Mouse (Mus musculus) liver, embryonic 11.5 days (tissue): ENCODE data around the gene Esm1. TPM values are rescaled to one million over a fixed set of nuclear protein-coding genes. Genes with fewer than 3 reads are reported as not detected.
"Not testable (repeated sequence)": the region's sequence is repeated elsewhere in the genome, so short reads cannot be mapped to it uniquely, and the experiment has no call there.

Source experiments
- ATAC-seq: fragments of 200-750 bp; cut with Nextera tagmentation; replicated peaks from 2 replicates; pipeline ENCODE4 v1.8.0; 2017; ENCODE audit warnings: moderate number of reproducible peaks, mild to moderate bottlenecking, moderate TSS enrichment, moderate library complexity; ENCODE audit not compliant: low FRiP score
- DNase-seq: peaks from one replicate; pipeline ENCODE4 v3.0.0-alpha.2; 2017; ENCODE audit warnings: low spot score
- H3K27ac ChIP-seq: fragments of 300-500 bp; sonication (generic); 2 replicates; pipeline ENCODE4 v1.5.1; 2014; ENCODE audit warnings: mild to moderate bottlenecking, low read depth, low read length, control low read depth
- H3K27me3 ChIP-seq: fragments of 300-500 bp; sonication (generic); replicated peaks from 2 replicates; pipeline ENCODE4 v1.6.1; 2014; ENCODE audit warnings: low read length, mixed read lengths; ENCODE audit not compliant: control insufficient read depth, insufficient read depth
- H3K36me3 ChIP-seq: fragments of 300-500 bp; sonication (generic); 2 replicates; pipeline ENCODE4 v1.6.1; 2014; ENCODE audit warnings: mild to moderate bottlenecking, low read length, moderate library complexity, mixed read lengths; ENCODE audit not compliant: control insufficient read depth, insufficient read depth
- H3K4me1 ChIP-seq: fragments of 300-500 bp; sonication (generic); replicated peaks from 2 replicates; pipeline ENCODE4 v1.6.1; 2014; ENCODE audit warnings: low read length, mixed read lengths; ENCODE audit not compliant: control insufficient read depth, insufficient read depth
- H3K4me2 ChIP-seq: fragments of 300-500 bp; sonication (generic); 2 replicates; pipeline ENCODE4 v1.6.1; 2014; ENCODE audit warnings: mild to moderate bottlenecking, control low read depth, moderate library complexity
- H3K4me3 ChIP-seq: fragments of 300-500 bp; sonication (generic); 2 replicates; pipeline ENCODE4 v1.5.1; 2014; ENCODE audit warnings: low read depth, low read length, control low read depth
- H3K9ac ChIP-seq: fragments of 300-500 bp; sonication (generic); 2 replicates; pipeline ENCODE4 v1.6.1; 2014; ENCODE audit warnings: low read depth, low read length, control low read depth
- H3K9me3 ChIP-seq: fragments of 300-500 bp; sonication (generic); 2 replicates; pipeline ENCODE4 v1.6.1; 2016; ENCODE audit warnings: low read length, inconsistent platforms, mixed read lengths; ENCODE audit not compliant: control insufficient read depth
- WGBS: fragments of 180-500 bp; shearing (Covaris S2); extraction: QIAGEN DNeasy Blood & Tissue Kit; methylation state at CpG from one replicate; pipeline ENCODE4 v1.1.7; 2014; 5-methylcytosine and 5-hydroxymethylcytosine counted together
- polyA plus RNA-seq: library from polyadenylated mRNA; unstranded; fragments of >200 nt; fragmentation: Nextera tagmentation; extraction: Ambion mirVana; gene quantifications from 2 replicates; pipeline ENCODE4 v1.2.1, GENCODE M21; 2014

Gene Esm1
- polyA plus RNA-seq, 1 experiment from 2014 or later: 3.7 TPM

- H3K36me3 ChIP-seq: no peaks in the 10 kb centered on the region
- peaks cover 2% of the 10 kb centered on the region; the same call in 1 of the 2 replicates for H3K4me1 ChIP-seq
Observed at GRCm38 (mm10) chr13:113213865-113214264, 4.4 kb downstream of the Esm1 start.

DNA sequence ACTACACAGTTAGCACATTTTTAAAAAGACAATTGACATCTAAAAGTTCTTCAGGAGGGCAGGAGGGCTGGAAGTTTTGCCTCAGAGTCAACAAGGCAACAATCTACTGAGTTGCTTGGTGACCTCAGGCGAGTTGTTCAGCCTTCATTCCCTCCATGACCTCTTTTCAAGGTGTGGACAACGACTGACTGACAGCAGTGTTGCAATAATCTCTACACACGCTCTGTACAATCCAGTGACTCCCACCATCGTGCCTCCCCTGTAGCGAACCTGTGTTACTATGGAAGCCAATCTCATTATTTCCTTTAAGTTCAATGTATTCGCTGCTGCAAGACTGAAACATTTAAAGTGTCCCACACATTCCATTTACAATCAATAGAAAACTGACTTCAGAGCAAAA, 12.4 kb downstream of the Esm1 start:
- no peaks in the 10 kb centered on the region for H3K4me1 ChIP-seq
- DNase-seq: no peak
- H3K27me3 ChIP-seq: no peaks in the 10 kb centered on the region
- no peak for ATAC-seq
- H3K36me3 ChIP-seq: no peaks in the 10 kb centered on the region
- no peak overlapping the region for H3K9ac ChIP-seq
- WGBS: 56% methylated on average over 6 of the region's 6 CpGs
- H3K4me3 ChIP-seq: no peak overlapping the region
- no peak overlapping the region for H3K27ac ChIP-seq
- no peaks in the 10 kb centered on the region for H3K9me3 ChIP-seq
- no peak overlapping the region for H3K4me2 ChIP-seq

More at GRCm38 (mm10) chr13:113213865-113214264, 4.4 kb downstream of the Esm1 start:
- 95% methylated on average over 3 of the region's 3 CpGs for WGBS
- Histone ChIP-seq H3K9me3 (no peaks in the 10 kb centered on the region), H3K27me3 (peaks cover 10% of the 10 kb centered on the region), H3K4me2 (no peak overlapping the region), H3K9ac (no peak overlapping the region), H3K27ac (no peak overlapping the region), H3K4me3 (no peak overlapping the region)
- no peak for ATAC-seq
- DNase-seq: no peak

DNA sequence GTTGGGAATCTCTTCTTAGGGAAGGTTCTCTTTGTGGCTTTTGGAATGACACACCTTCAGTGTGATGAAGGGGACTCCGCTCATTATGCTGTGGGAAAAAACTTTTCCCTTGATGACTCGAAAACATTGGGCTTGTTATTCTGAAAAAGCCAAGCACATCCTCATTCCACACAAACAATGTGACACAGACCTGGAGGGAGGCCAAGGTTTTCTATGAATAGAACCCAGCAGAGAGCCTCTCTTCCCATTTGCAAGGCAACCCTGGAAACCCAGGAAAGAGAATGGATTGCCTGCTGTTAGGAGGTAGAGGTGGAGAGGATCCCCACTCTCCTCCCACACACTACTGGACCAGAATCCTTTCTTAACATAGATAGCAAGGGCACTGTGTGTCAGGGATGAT, 14.6 kb downstream of the Esm1 start:
- H3K4me2 ChIP-seq: no peak overlapping the region
- no peaks in the 10 kb centered on the region for H3K27me3 ChIP-seq
- H3K27ac ChIP-seq: no peak overlapping the region
- 53% methylated on average over 2 of the region's 2 CpGs for WGBS
- no peaks in the 10 kb centered on the region for H3K36me3 ChIP-seq
- H3K9me3 ChIP-seq: no peaks in the 10 kb centered on the region
- ATAC-seq: no peak
- H3K4me3 ChIP-seq: no peak overlapping the region
- H3K4me1 ChIP-seq: no peaks in the 10 kb centered on the region
- DNase-seq: no peak
- H3K9ac ChIP-seq: no peak overlapping the region

DNA sequence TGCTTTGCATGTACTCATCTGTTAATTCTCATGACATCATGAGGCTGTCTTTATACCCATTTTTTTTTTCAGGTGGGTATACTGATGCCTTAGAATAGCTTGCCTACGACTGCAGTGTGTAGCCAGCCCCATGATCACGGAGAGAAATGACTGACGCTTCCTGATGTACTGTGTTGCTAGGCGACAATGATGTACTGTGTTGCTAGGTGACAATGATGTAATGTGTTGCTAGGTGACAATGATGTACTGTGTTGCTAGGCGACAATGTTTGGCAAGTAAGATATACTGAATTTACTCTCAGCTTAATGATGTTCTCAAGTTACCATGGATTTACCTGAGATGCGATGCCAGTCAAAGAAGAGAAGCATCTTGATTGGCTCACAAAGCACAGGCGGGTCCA, 16.4 kb downstream of the Esm1 start, which contains the start of gene Gzmk:
TSS of gene Gzmk (minus strand) at position 98 of the 400 bp plus-strand sequence.
- H3K27me3 ChIP-seq: no peaks in the 10 kb centered on the region
- no peak within 1 kb of the TSS for H3K27ac ChIP-seq
- H3K36me3 ChIP-seq: no peaks in the 10 kb centered on the region
- WGBS: 56% methylated on average over 7 of the region's 7 CpGs
- no peak for ATAC-seq
- H3K9ac ChIP-seq: no peak within 1 kb of the TSS
- H3K4me3 ChIP-seq: no peak within 1 kb of the TSS
- H3K4me1 ChIP-seq: no peaks in the 10 kb centered on the region
- no peaks in the 10 kb centered on the region for H3K9me3 ChIP-seq
- DNase-seq: no peak
- H3K4me2 ChIP-seq: no peak within 1 kb of the TSS

DNA sequence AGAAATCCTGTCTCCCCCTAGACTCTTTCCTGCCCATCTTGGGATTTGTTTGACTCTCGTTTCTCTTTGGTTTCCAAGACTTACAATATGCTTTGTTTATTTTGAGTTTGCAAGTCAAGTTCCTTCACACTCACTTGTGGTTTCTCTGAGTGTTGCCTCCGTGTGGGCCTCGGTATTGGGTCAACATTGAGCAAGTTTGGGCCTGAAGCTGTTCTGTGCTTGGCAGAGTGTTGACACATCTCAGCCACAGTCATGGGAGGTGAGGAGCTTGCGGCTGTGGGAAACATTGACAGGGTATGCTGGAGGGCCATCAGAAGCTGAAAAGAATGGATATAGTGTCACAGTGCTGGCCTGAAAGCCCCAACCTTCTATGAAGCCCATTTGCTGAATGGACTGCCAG, 17.6 kb downstream of the Esm1 start:
- no peaks in the 10 kb centered on the region for H3K36me3 ChIP-seq
- no peaks in the 10 kb centered on the region for H3K9me3 ChIP-seq
- ATAC-seq (no peak), DNase-seq (no peak)
- H3K27ac ChIP-seq: no peak overlapping the region
- WGBS: 58% methylated on average over 4 of the region's 4 CpGs
- no peaks in the 10 kb centered on the region for H3K27me3 ChIP-seq
- H3K4me2 ChIP-seq: no peak overlapping the region
- no peak overlapping the region for H3K4me3 ChIP-seq
- no peaks in the 10 kb centered on the region for H3K4me1 ChIP-seq
- H3K9ac ChIP-seq: no peak overlapping the region

GRCm38 (mm10) chr13:113227666-113228463, 18.4 kb downstream of the Esm1 start:
- no peak for ATAC-seq
- H3K9me3 ChIP-seq: no peaks in the 10 kb centered on the region
- no peak overlapping the region for H3K4me2 ChIP-seq
- H3K4me1 ChIP-seq: no peaks in the 10 kb centered on the region
- no peak overlapping the region for H3K4me3 ChIP-seq
- no peak overlapping the region for H3K27ac ChIP-seq
- no peaks in the 10 kb centered on the region for H3K27me3 ChIP-seq
- no peaks in the 10 kb centered on the region for H3K36me3 ChIP-seq
- 83% methylated on average over 17 of the region's 17 CpGs for WGBS
- DNase-seq: no peak
- H3K9ac ChIP-seq: no peak overlapping the region

- Histone ChIP-seq H3K4me2 (no peak overlapping the region), H3K4me1 (no peaks in the 10 kb centered on the region), H3K9ac (no peak overlapping the region), H3K4me3 (no peak overlapping the region), H3K27ac (no peak overlapping the region), H3K36me3 (no peaks in the 10 kb centered on the region), H3K27me3 (no peaks in the 10 kb centered on the region), H3K9me3 (no peaks in the 10 kb centered on the region)
- DNase-seq: no peak
- 47% methylated on average over 6 of the region's 6 CpGs for WGBS
- ATAC-seq: no peak
Observed at GRCm38 (mm10) chr13:113242129-113242528, 32.7 kb downstream of the Esm1 start.

- H3K4me2 ChIP-seq: no peak overlapping the region
- DNase-seq (no peak), ATAC-seq (no peak)
- WGBS: 73% methylated on average over 8 of the region's 8 CpGs
- no peak overlapping the region for H3K27ac ChIP-seq
- no peaks in the 10 kb centered on the region for H3K36me3 ChIP-seq
- no peak overlapping the region for H3K9ac ChIP-seq
- H3K4me1 ChIP-seq: no peaks in the 10 kb centered on the region
- H3K9me3 ChIP-seq: no peaks in the 10 kb centered on the region
- H3K4me3 ChIP-seq: no peak overlapping the region
- H3K27me3 ChIP-seq: no peaks in the 10 kb centered on the region
Observed at GRCm38 (mm10) chr13:113245025-113245424, 35.6 kb downstream of the Esm1 start.

DNA sequence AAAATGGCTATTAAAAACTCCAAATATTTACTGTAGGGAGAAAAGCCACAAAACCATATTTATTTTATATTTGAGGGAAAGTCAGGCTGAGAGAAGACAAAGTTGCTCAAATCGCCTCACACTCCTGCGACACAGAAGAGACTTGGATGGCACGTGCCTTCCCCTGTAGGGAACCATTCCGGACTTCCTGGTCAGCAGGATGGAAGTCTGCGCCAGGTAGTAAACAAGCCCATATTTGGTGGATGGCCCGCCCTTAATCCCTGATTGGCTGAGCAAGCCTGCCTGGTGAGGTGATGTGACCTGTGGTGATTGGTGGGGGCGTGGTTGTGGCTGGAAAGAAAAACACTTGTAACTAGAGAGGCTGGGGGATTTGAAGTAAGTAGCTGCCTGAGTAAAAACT, 43.1 kb downstream of the Esm1 start:
- H3K9ac ChIP-seq, H3K36me3 ChIP-seq, H3K4me1 ChIP-seq, H3K27me3 ChIP-seq, ATAC-seq, H3K9me3 ChIP-seq, DNase-seq, H3K4me3 ChIP-seq, H3K27ac ChIP-seq, H3K4me2 ChIP-seq: not testable (repeated sequence)
- WGBS: 85% methylated on average over 7 of the region's 7 CpGs
